Mouse (Mus musculus): ENCODE results near the gene Ncbp3. TPM values are rescaled to one million over a fixed set of nuclear protein-coding genes. Genes with fewer than 3 reads are reported as not detected.
A peak's percentile ranks its signal among the peaks of the same experiment; 100 is the strongest.

Ncbp3 gene
- total and polyA plus RNA-seq, 3 experiments = 8.4 to 9.3 TPM; not detected in 1

DNA sequence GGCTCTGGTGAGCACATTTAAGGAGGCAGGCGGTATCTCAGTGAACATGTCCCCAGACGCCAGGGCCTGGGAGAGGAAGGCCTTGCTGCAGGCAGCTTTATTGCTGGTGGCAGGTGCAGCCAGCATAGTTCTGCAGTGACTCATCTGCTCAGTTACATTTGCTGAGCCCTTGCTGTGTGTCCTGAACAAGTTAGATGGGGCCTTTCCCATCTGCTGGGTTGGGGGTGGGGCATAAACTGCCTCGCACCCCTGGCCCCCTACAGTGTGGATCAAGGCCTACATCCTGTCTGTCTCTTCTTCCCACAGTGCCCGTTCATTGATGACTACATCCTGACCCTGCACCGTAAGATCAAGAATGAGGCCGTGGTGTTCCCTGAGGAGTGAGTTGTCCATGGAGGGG lies 10.7 kb upstream of the Ncbp3 start:
- no peaks in the 10 kb centered on the region for H3K36me3 ChIP-seq (ENCODE audit: control insufficient read depth in 1 of 2, insufficient read depth in 2 of 2, low read length in 2 of 2)
- no peak for DNase-seq (ENCODE audit: low read depth, low spot score)
- no peak overlapping the region for H3K27ac ChIP-seq (ENCODE audit: control insufficient read depth, low read depth, low read length)

DNA sequence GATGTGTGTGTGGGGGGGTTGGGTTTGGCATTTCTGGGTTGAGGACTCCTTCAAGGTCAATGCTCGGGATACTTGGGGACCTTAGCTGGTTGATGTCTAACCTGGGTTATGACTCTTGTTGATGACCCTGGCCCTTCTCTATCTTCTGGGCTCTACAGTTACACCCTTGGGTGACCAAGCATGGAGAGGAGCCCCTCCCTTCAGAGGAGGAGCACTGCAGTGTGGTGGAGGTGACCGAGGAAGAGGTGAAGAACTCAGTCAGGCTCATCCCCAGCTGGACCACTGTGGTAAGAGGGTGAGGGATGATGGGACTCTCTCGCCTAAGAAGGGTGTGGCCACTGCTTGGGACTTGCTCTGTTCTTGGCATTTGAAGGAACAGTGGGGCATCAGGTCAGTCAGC lies 9.9 kb upstream of the Ncbp3 start:
- H3K9ac ChIP-seq (ENCODE audit: control insufficient read depth, low read depth, low read length, poor library complexity, severe bottlenecking) = no peak overlapping the region

More for the DNA sequence above, 10.7 kb upstream of the Ncbp3 start:
- Histone ChIP-seq H3K9me3 (replicated peaks; ENCODE audit: insufficient read depth, low read length) (no peaks in the 10 kb centered on the region), H3K9ac (ENCODE audit: control insufficient read depth, low read depth, low read length, poor library complexity, severe bottlenecking) (no peak overlapping the region), H3K4me3 (ENCODE audit: control insufficient read depth in 1 of 2, insufficient read depth in 1 of 2, low read depth in 2 of 2, low read length in 2 of 2) (no peak overlapping the region), H3K79me2 (ENCODE audit: control insufficient read depth, insufficient read depth, low read length, poor library complexity) (no peaks in the 10 kb centered on the region), H3K27me3 (ENCODE audit: control insufficient read depth in 1 of 2, insufficient read depth in 2 of 2, low read length in 2 of 2) (no peaks in the 10 kb centered on the region), H3K4me1 (ENCODE audit: control insufficient read depth in 1 of 2, insufficient read depth in 2 of 2, low read length in 2 of 2) (no peaks in the 10 kb centered on the region)
- TF ChIP-seq MAFK (IDR thresholded peaks at IDR 0.05; ENCODE audit: borderline replicate concordance, low read depth, low read length) (no peak), MAZ (IDR thresholded peaks at IDR 0.05; ENCODE audit: low read depth, low read length) (no peak), GABPA (IDR thresholded peaks at IDR 0.05; ENCODE audit: low read depth, low read length) (no peak), USF2 (IDR thresholded peaks at IDR 0.05; ENCODE audit: borderline replicate concordance in 1 of 2, insufficient read depth in 1 of 2, low read depth in 1 of 2, low read length in 2 of 2) (no peak), KAT2A (conservative IDR thresholded peaks at IDR 0.05; ENCODE audit: low read depth, low read length) (no peak)

DNA sequence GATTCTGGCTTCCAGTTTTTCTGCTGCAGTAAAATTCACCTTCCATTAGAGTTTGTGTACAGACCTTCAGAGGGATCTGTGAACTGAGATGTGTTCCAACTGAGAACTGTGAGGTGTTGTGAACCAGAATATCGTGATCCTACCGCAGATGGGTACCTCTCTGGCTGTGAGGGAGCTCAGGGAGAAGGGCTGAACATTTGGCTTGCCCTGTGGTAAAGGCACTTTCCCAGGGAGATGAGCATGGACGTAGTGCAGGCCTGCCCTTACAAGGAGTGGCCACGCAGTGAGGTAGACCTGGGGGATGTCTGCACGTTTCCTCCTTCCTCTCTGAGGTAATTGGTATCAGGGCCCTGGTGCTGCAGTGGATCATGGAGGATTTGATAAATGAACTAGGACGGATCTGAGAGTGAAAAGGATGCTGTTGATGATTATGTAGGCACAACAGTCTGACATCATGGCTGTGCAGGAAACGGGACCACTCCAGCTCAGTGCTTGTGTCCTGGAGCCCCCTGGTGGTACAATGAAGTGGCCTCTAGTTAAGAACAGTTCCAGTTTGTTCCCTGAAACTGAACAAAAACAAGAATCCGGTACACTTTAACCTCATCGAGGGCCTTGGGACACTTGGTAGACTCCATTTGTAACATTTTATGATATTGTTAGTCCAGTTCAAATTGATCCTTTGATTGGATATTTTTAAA lies 8.3 kb upstream of the Ncbp3 start:
- Histone ChIP-seq H3K9me3 (replicated peaks; ENCODE audit: insufficient read depth, low read length) (no peaks in the 10 kb centered on the region), H3K4me3 (ENCODE audit: control insufficient read depth in 1 of 2, insufficient read depth in 1 of 2, low read depth in 2 of 2, low read length in 2 of 2) (no peak overlapping the region), H3K79me2 (ENCODE audit: control insufficient read depth, insufficient read depth, low read length, poor library complexity) (no peaks in the 10 kb centered on the region), H3K27me3 (ENCODE audit: control insufficient read depth in 1 of 2, insufficient read depth in 2 of 2, low read length in 2 of 2) (no peaks in the 10 kb centered on the region), H3K36me3 (ENCODE audit: control insufficient read depth in 1 of 2, insufficient read depth in 2 of 2, low read length in 2 of 2) (no peaks in the 10 kb centered on the region), H3K27ac (ENCODE audit: control insufficient read depth, low read depth, low read length) (no peak overlapping the region), H3K4me1 (ENCODE audit: control insufficient read depth in 1 of 2, insufficient read depth in 2 of 2, low read length in 2 of 2) (no peaks in the 10 kb centered on the region), H3K9ac (ENCODE audit: control insufficient read depth, low read depth, low read length, poor library complexity, severe bottlenecking) (no peak overlapping the region)
- TF ChIP-seq CTCF (IDR thresholded peaks at IDR 0.05 in 2 of 3, conservative IDR thresholded peaks at IDR 0.05 in 1 of 3; ENCODE audit: control insufficient read depth in 1 of 3, insufficient read depth in 1 of 3, low read depth in 2 of 3, low read length in 3 of 3, poor library complexity in 1 of 3, severe bottlenecking in 1 of 3) = peak; percentile 55 to 77 (median 70)
- peak; percentile 73 for TF ChIP-seq RAD21 (IDR thresholded peaks at IDR 0.05; ENCODE audit: low read depth, low read length)
- no peak for TF ChIP-seq GATA1 (IDR thresholded peaks at IDR 0.05; ENCODE audit: low read depth, low read length)
- no peak for TF ChIP-seq USF2 (IDR thresholded peaks at IDR 0.05; ENCODE audit: borderline replicate concordance in 1 of 2, insufficient read depth in 1 of 2, low read depth in 1 of 2, low read length in 2 of 2)
- TF ChIP-seq ZC3H11A (IDR thresholded peaks at IDR 0.05; ENCODE audit: low read depth, low read length) = peak; percentile 60
- TF ChIP-seq TCF12 (IDR thresholded peaks at IDR 0.05; ENCODE audit: low read depth, low read length) = no peak
- peak; percentile 85 for TF ChIP-seq SMC3 (IDR thresholded peaks at IDR 0.05; ENCODE audit: low read depth, low read length)
- peak; percentile 65 for DNase-seq (ENCODE audit: low read depth, low spot score)

More for the DNA sequence above, 9.9 kb upstream of the Ncbp3 start:
- no peaks in the 10 kb centered on the region for H3K4me1 ChIP-seq (ENCODE audit: control insufficient read depth in 1 of 2, insufficient read depth in 2 of 2, low read length in 2 of 2)
- H3K36me3 ChIP-seq (ENCODE audit: control insufficient read depth in 1 of 2, insufficient read depth in 2 of 2, low read length in 2 of 2) = no peaks in the 10 kb centered on the region
- H3K79me2 ChIP-seq (ENCODE audit: control insufficient read depth, insufficient read depth, low read length, poor library complexity) = no peaks in the 10 kb centered on the region
- DNase-seq (ENCODE audit: low read depth, low spot score) = no peak
- H3K27me3 ChIP-seq (ENCODE audit: control insufficient read depth in 1 of 2, insufficient read depth in 2 of 2, low read length in 2 of 2) = no peaks in the 10 kb centered on the region
- H3K9me3 ChIP-seq (replicated peaks; ENCODE audit: insufficient read depth, low read length) = no peaks in the 10 kb centered on the region
- H3K4me3 ChIP-seq (ENCODE audit: control insufficient read depth in 1 of 2, insufficient read depth in 1 of 2, low read depth in 2 of 2, low read length in 2 of 2) = no peak overlapping the region
- no peak for TF ChIP-seq GABPA (IDR thresholded peaks at IDR 0.05; ENCODE audit: low read depth, low read length)
- no peak overlapping the region for H3K27ac ChIP-seq (ENCODE audit: control insufficient read depth, low read depth, low read length)

Data from MEL (cell line).